Mouse (Mus musculus) right cerebral cortex, postnatal 4 days (tissue): ENCODE results near the gene Abca1.
A peak's percentile ranks its signal among the peaks of the same experiment; 100 is the strongest.

Experiments used
- DNase-seq: peaks from one replicate; pipeline ENCODE4 v3.0.0-alpha.2; 2022

Abca1 gene

GRCm38 (mm10) chr4:53159767-53160166 is at the start of gene Abca1:
TSS of gene Abca1 (minus strand) at chr4:53159895.
- peak; percentile 83 for DNase-seq

GRCm38 (mm10) chr4:53204482-53204881 is 44.8 kb upstream of the Abca1 start:
- DNase-seq = no peak

GRCm38 (mm10) chr4:53203595-53204400 is 44.1 kb upstream of the Abca1 start:
- no peak for DNase-seq

- no peak for DNase-seq
Measured at GRCm38 (mm10) chr4:53200276-53200675, 40.6 kb upstream of the Abca1 start.

GRCm38 (mm10) chr4:53197842-53198241 is 38.1 kb upstream of the Abca1 start:
- no peak for DNase-seq

- DNase-seq = peak; percentile 81
Measured at GRCm38 (mm10) chr4:53196058-53196771, 36.5 kb upstream of the Abca1 start.

GRCm38 (mm10) chr4:53187071-53187470 is 27.4 kb upstream of the Abca1 start:
- DNase-seq = no peak

- no peak for DNase-seq
Measured at GRCm38 (mm10) chr4:53186573-53186972, 26.9 kb upstream of the Abca1 start.

GRCm38 (mm10) chr4:53186141-53186540 is 26.4 kb upstream of the Abca1 start:
- no peak for DNase-seq

- DNase-seq = no peak
Measured at GRCm38 (mm10) chr4:53181479-53181878, 21.8 kb upstream of the Abca1 start.

GRCm38 (mm10) chr4:53179308-53179820 is 19.7 kb upstream of the Abca1 start:
- DNase-seq = no peak

GRCm38 (mm10) chr4:53178489-53178888 is 18.8 kb upstream of the Abca1 start:
- DNase-seq = no peak

- no peak for DNase-seq
Measured at GRCm38 (mm10) chr4:53177696-53178095, 18.0 kb upstream of the Abca1 start.

GRCm38 (mm10) chr4:53174906-53175305 is 15.2 kb upstream of the Abca1 start:
- DNase-seq = no peak

GRCm38 (mm10) chr4:53170403-53170802 is 10.7 kb upstream of the Abca1 start:
- no peak for DNase-seq

GRCm38 (mm10) chr4:53165231-53165630 is 5.5 kb upstream of the Abca1 start:
- DNase-seq = no peak

GRCm38 (mm10) chr4:53159176-53159575 is 519 bp downstream of the Abca1 start:
- peak; percentile 13 for DNase-seq

- peak; percentile 71 for DNase-seq
Measured at GRCm38 (mm10) chr4:53158634-53159033, 1.1 kb downstream of the Abca1 start.

- DNase-seq = no peak
Measured at GRCm38 (mm10) chr4:53155471-53155870, 4.2 kb downstream of the Abca1 start.

- no peak for DNase-seq
Measured at GRCm38 (mm10) chr4:53153711-53154110, 6.0 kb downstream of the Abca1 start.

GRCm38 (mm10) chr4:53153061-53153460 is 6.6 kb downstream of the Abca1 start:
- no peak for DNase-seq

- DNase-seq = no peak
Measured at GRCm38 (mm10) chr4:53152655-53153054, 7.0 kb downstream of the Abca1 start.

GRCm38 (mm10) chr4:53150516-53150915 is 9.2 kb downstream of the Abca1 start:
- DNase-seq = no peak

- no peak for DNase-seq
Measured at GRCm38 (mm10) chr4:53149644-53150043, 10.1 kb downstream of the Abca1 start.
